16 mouse cellular contexts compared by ENCODE assay signal in genomic region chr1:66865633-66866032, GRCm38 (mm10).
"Had no signal": no experiment of that assay in that cellular context is flagged by ENCODE, and none has a peak within 500 bp of the region (broad histone marks: within the 10 kb centered on the region; RNA-seq: fewer than 3 reads in every experiment).

No protein-coding gene starts in this region.

- H3K36me3 ChIP-seq: limb, embryonic 12.5 days; liver, embryonic 13.5 days; lung, embryonic 15.5 days; midbrain, embryonic 12.5 days; neural tube, embryonic 13.5 days; stomach, embryonic 15.5 days had no signal

- H3K27me3 ChIP-seq: limb, embryonic 12.5 days; liver, embryonic 13.5 days; lung, embryonic 15.5 days; midbrain, embryonic 12.5 days; neural tube, embryonic 13.5 days; stomach, embryonic 15.5 days had no signal

- H3K9ac ChIP-seq: limb, embryonic 12.5 days; liver, embryonic 13.5 days; liver, postnatal 0 days; lung, embryonic 15.5 days; midbrain, embryonic 12.5 days; neural tube, embryonic 13.5 days; stomach, embryonic 15.5 days had no signal

- ATAC-seq: liver, postnatal 0 days; midbrain, embryonic 16.5 days had no signal

- H3K4me3 ChIP-seq: layer of hippocampus, adult 2 months; limb, embryonic 12.5 days; liver, embryonic 13.5 days; lung, embryonic 15.5 days; midbrain, embryonic 12.5 days; neural tube, embryonic 13.5 days; stomach, embryonic 15.5 days had no signal

- H3K9me3 ChIP-seq: limb, embryonic 12.5 days; liver, embryonic 13.5 days; lung, embryonic 15.5 days; midbrain, embryonic 12.5 days; stomach, embryonic 15.5 days had no signal

- H3K4me2 ChIP-seq: limb, embryonic 12.5 days; liver, embryonic 13.5 days; lung, embryonic 15.5 days; midbrain, embryonic 12.5 days; neural tube, embryonic 13.5 days; stomach, embryonic 15.5 days had no signal

- H3K27ac ChIP-seq: layer of hippocampus, adult 2 months; limb, embryonic 12.5 days; liver, embryonic 13.5 days; lung, embryonic 15.5 days; midbrain, embryonic 12.5 days; neural tube, embryonic 13.5 days had no signal

- DNase-seq: kidney, postnatal 4 days; liver; liver, embryonic 13.5 days; liver, postnatal 0 days; retina, postnatal 1 day; right cerebral cortex, postnatal 4 days; spleen, adult 18-20 months; thymus, adult 2 months; thymus, postnatal 25 days had no signal
